8 mouse cellular contexts compared by ENCODE assay signal in the genomic region with DNA sequence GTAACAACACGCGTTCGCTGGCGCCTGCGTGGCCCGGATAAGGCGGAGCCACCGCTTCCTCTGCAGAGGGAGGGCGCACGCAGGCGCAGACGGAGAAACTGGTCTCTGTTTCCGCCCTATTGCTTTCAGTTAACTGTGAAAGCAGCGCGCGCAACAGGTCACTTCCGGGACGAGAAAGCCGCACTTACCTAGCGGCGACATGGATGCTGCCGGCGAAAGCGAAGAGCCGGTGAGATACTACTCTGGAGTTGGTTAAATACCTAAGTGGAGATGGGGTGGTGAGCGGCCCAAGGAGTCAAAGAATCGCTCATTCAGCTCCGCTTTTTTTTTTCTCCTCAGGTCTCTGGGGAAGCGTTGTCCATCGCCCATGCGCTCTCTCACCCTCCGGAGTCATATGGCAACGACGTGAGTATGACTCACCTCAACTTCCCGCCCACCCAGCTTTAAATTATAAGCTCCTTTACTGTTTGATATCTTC. TPM values are rescaled to one million over a fixed set of nuclear protein-coding genes. Genes with fewer than 3 reads are reported as not detected.
DNase-seq lines count a peak whose midpoint lies in the region; ATAC-seq and TF ChIP-seq lines count a peak whose summit lies in the region.

Gene Pbdc1 (plus strand): TSS at position 142 of the 478 bp plus-strand sequence.

- H3K9me3 ChIP-seq in embryonic facial prominence, embryonic 13.5 days, result no peaks in the 10 kb centered on the region
- H3K9me3 ChIP-seq in limb, embryonic 11.5 days (ENCODE audit: control insufficient read depth, low read length), result no peaks in the 10 kb centered on the region
- H3K9me3 ChIP-seq in midbrain, embryonic 13.5 days, result no peaks in the 10 kb centered on the region

- peak; percentile 62; the same call in 1 of the 2 replicates for TF ChIP-seq POLR2A in heart, adult 2 months (IDR thresholded peaks at IDR 0.05; ENCODE audit: insufficient read depth, low read depth, low read length)
- TF ChIP-seq POLR2A in kidney, adult 2 months (IDR thresholded peaks at IDR 0.05; ENCODE audit: low read depth, low read length), result no peak
- TF ChIP-seq POLR2A in small intestine, adult 2 months (IDR thresholded peaks at IDR 0.05; ENCODE audit: low read depth, low read length), result no peak

- ATAC-seq in embryonic facial prominence, embryonic 13.5 days (ENCODE audit: insufficient number of reproducible peaks, insufficient read depth, low FRiP score, low TSS enrichment, low read depth), result peak; percentile 93
- ATAC-seq in limb, embryonic 11.5 days (ENCODE audit: insufficient number of reproducible peaks, low FRiP score, low TSS enrichment, low read depth), result peak; percentile 96
- peak; percentile 100 for ATAC-seq in midbrain, embryonic 13.5 days

- WGBS in embryonic facial prominence, embryonic 13.5 days, result 1% methylated on average over 35 of the region's 35 CpGs
- 3% methylated on average over 35 of the region's 35 CpGs for WGBS in heart, adult 2 months
- WGBS in kidney, adult 2 months, result under 1% methylated on average over 35 of the region's 35 CpGs
- under 1% methylated on average over 35 of the region's 35 CpGs for WGBS in limb, embryonic 11.5 days
- 3% methylated on average over 35 of the region's 35 CpGs for WGBS in midbrain, embryonic 13.5 days
- 3% methylated on average over 35 of the region's 35 CpGs for WGBS in small intestine, adult 2 months

- intact Hi-C loops in heart, adult 2 months (cut with DNase I), result loop anchor here (1.0 kb wide), 1 partner anchor 9 kb away; no protein-coding TSS in a partner anchor

- no peak within 1 kb of the TSS for H3K27ac ChIP-seq in embryonic facial prominence, embryonic 13.5 days
- H3K27ac ChIP-seq in heart, adult 2 months, result peak within 1 kb of the TSS; percentile 69
- peak within 1 kb of the TSS; percentile 81; the same call in 1 of the 2 replicates for H3K27ac ChIP-seq in kidney, adult 2 months (ENCODE audit: insufficient read depth, low read depth, low read length)
- H3K27ac ChIP-seq in limb, embryonic 11.5 days (replicated peaks; ENCODE audit: low read depth, low read length), result 0 out of 2 replicates have a peak within 1 kb of the TSS, but pooled peaks have one; percentile 30
- H3K27ac ChIP-seq in midbrain, embryonic 13.5 days, result 0 out of 2 replicates have a peak within 1 kb of the TSS, but pooled peaks have one; percentile 9
- H3K27ac ChIP-seq in small intestine, adult 2 months (ENCODE audit: insufficient read depth, low read depth, low read length), result peak within 1 kb of the TSS; percentile 59; the same call in 1 of the 2 replicates

- peaks cover 12% of the 10 kb centered on the region; the same call in 1 of the 2 replicates for H3K36me3 ChIP-seq in embryonic facial prominence, embryonic 13.5 days
- H3K36me3 ChIP-seq in heart, adult 2 months (ENCODE audit: control insufficient read depth, insufficient read depth, low read length), result no peaks in the 10 kb centered on the region
- no peaks in the 10 kb centered on the region for H3K36me3 ChIP-seq in kidney, adult 2 months (ENCODE audit: control insufficient read depth, insufficient read depth, low read length)
- H3K36me3 ChIP-seq in limb, embryonic 11.5 days (ENCODE audit: control insufficient read depth, insufficient read depth, low read length), result no peaks in the 10 kb centered on the region
- 0 out of 2 replicates have a peak, but pooled peaks cover 6% of the 10 kb centered on the region for H3K36me3 ChIP-seq in midbrain, embryonic 13.5 days
- H3K36me3 ChIP-seq in small intestine, adult 2 months (ENCODE audit: control insufficient read depth, insufficient read depth, low read length), result peaks cover 5% of the 10 kb centered on the region; the same call in 1 of the 2 replicates

- H3K79me2 ChIP-seq in heart, adult 2 months (replicated peaks; ENCODE audit: control insufficient read depth, insufficient read depth, low read length), result no peaks in the 10 kb centered on the region

- TF ChIP-seq EP300 in heart, adult 2 months (IDR thresholded peaks at IDR 0.05; ENCODE audit: insufficient read depth, low read depth, low read length), result no peak

- H3K4me3 ChIP-seq in embryonic facial prominence, embryonic 13.5 days, result peak within 1 kb of the TSS; percentile 56
- H3K4me3 ChIP-seq in heart, adult 2 months, result peak within 1 kb of the TSS; percentile 79
- peak within 1 kb of the TSS; percentile 87 for H3K4me3 ChIP-seq in kidney, adult 2 months (ENCODE audit: insufficient read depth, low read depth, low read length)
- peak within 1 kb of the TSS; percentile 49 for H3K4me3 ChIP-seq in limb, embryonic 11.5 days (ENCODE audit: low read depth, low read length)
- peak within 1 kb of the TSS; percentile 55 for H3K4me3 ChIP-seq in midbrain, embryonic 13.5 days (replicated peaks)
- peak within 1 kb of the TSS; percentile 100 for H3K4me3 ChIP-seq in small intestine, adult 2 months (ENCODE audit: low read depth, low read length)

- DNase-seq in 3T3-L1 (ENCODE audit: low read depth, low spot score), result peak; percentile 92
- DNase-seq in adrenal gland, postnatal 4 days (ENCODE audit: low spot score in 2 of 2), result peak; percentile 62 to 68
- DNase-seq in heart, adult 2 months, result peak; percentile 90 to 93
- DNase-seq in kidney, adult 2 months, result peak; percentile 93
- peak; percentile 89 for DNase-seq in limb, embryonic 11.5 days (ENCODE audit: low spot score)

- no peaks in the 10 kb centered on the region for H3K27me3 ChIP-seq in embryonic facial prominence, embryonic 13.5 days
- no peaks in the 10 kb centered on the region for H3K27me3 ChIP-seq in heart, adult 2 months (ENCODE audit: control insufficient read depth, insufficient read depth, low read length)
- H3K27me3 ChIP-seq in kidney, adult 2 months (replicated peaks; ENCODE audit: control insufficient read depth, insufficient read depth, low read length), result no peaks in the 10 kb centered on the region
- no peaks in the 10 kb centered on the region for H3K27me3 ChIP-seq in limb, embryonic 11.5 days (ENCODE audit: control insufficient read depth, insufficient read depth, low read length)
- no peaks in the 10 kb centered on the region for H3K27me3 ChIP-seq in midbrain, embryonic 13.5 days
- no peaks in the 10 kb centered on the region for H3K27me3 ChIP-seq in small intestine, adult 2 months (ENCODE audit: control insufficient read depth, insufficient read depth, low read length)

- H3K4me2 ChIP-seq in embryonic facial prominence, embryonic 13.5 days, result peak within 1 kb of the TSS; percentile 67
- peak within 1 kb of the TSS; percentile 55 for H3K4me2 ChIP-seq in limb, embryonic 11.5 days (ENCODE audit: low read depth, severe bottlenecking)
- H3K4me2 ChIP-seq in midbrain, embryonic 13.5 days (replicated peaks), result peak within 1 kb of the TSS; percentile 64

- no peaks in the 10 kb centered on the region for H3K4me1 ChIP-seq in embryonic facial prominence, embryonic 13.5 days
- no peaks in the 10 kb centered on the region; the same call in 1 of the 2 replicates for H3K4me1 ChIP-seq in heart, adult 2 months (ENCODE audit: control insufficient read depth, insufficient read depth, low read length)
- no peaks in the 10 kb centered on the region for H3K4me1 ChIP-seq in kidney, adult 2 months (ENCODE audit: control insufficient read depth, insufficient read depth, low read length)
- no peaks in the 10 kb centered on the region for H3K4me1 ChIP-seq in limb, embryonic 11.5 days (ENCODE audit: control insufficient read depth, insufficient read depth, low read length)
- peaks cover 4% of the 10 kb centered on the region for H3K4me1 ChIP-seq in midbrain, embryonic 13.5 days (replicated peaks)
- no peaks in the 10 kb centered on the region for H3K4me1 ChIP-seq in small intestine, adult 2 months (ENCODE audit: control insufficient read depth, insufficient read depth, insufficient read length, low read length)

- TF ChIP-seq CTCF in heart, adult 2 months (IDR thresholded peaks at IDR 0.05), result peak; percentile 32
- no peak for TF ChIP-seq CTCF in kidney, adult 2 months (conservative IDR thresholded peaks at IDR 0.05; ENCODE audit: insufficient read depth, insufficient read length, low read depth, low read length)
- no peak for TF ChIP-seq CTCF in small intestine, adult 2 months (IDR thresholded peaks at IDR 0.05; ENCODE audit: extremely low read depth, insufficient read length, insufficient replicate concordance, low read depth, low read length)

- H3K9ac ChIP-seq in embryonic facial prominence, embryonic 13.5 days, result peak within 1 kb of the TSS; percentile 71
- peak within 1 kb of the TSS; percentile 62 for H3K9ac ChIP-seq in heart, adult 2 months (ENCODE audit: low read depth, low read length)
- peak within 1 kb of the TSS; percentile 56 for H3K9ac ChIP-seq in limb, embryonic 11.5 days (ENCODE audit: low read length)
- H3K9ac ChIP-seq in midbrain, embryonic 13.5 days (replicated peaks), result peak within 1 kb of the TSS; percentile 60

RNA-seq across cellular contexts. Expression of gene Pbdc1, which starts in this region (rescaled TPM):
- total RNA-seq in adrenal gland, postnatal 4 days (2021), result 10 to 100 TPM; 19.1 to 22.8 TPM
- polyA plus RNA-seq in embryonic facial prominence, embryonic 13.5 days (2015; fragmentation: Nextera tagmentation; extraction: Ambion mirVana), result 70.2 and 70.8 TPM in 2 replicates
- total RNA-seq in heart, adult 2 months (2021), result 1 to 10 TPM; 6.3 to 8.6 TPM
- polyA plus RNA-seq in heart, adult 2 months (2012; rRNA removed), result 3.3 and 7.4 TPM in 2 replicates
- polyA plus RNA-seq in kidney, adult 2 months (2012; rRNA removed), result 10.6 and 13.8 TPM in 2 replicates
- 81.3 and 83.9 TPM in 2 replicates for polyA plus RNA-seq in limb, embryonic 11.5 days (2014; fragmentation: Nextera tagmentation; extraction: Ambion mirVana)
- 41.7 and 44.2 TPM in 2 replicates for polyA plus RNA-seq in midbrain, embryonic 13.5 days (2015; fragmentation: Nextera tagmentation; extraction: Ambion mirVana)
- polyA plus RNA-seq in small intestine, adult 2 months (2012; rRNA removed), result 1.1 and 1.6 TPM in 2 replicates

Comparison
In these comparisons a context has a peak if more than half of its experiments do, and no peak if none do; other contexts are left out.
1. H3K4me3 ChIP-seq: peak in every context shown above with its lines; median percentile 100 in small intestine, adult 2 months; 87 in kidney, adult 2 months; 79 in heart, adult 2 months; 56 in embryonic facial prominence, embryonic 13.5 days; 55 in midbrain, embryonic 13.5 days; 49 in limb, embryonic 11.5 days.